Mouse (Mus musculus) urinary bladder, postnatal 10 days (tissue): ENCODE results near the gene H2al1g.
"Not testable (repeated sequence)": the region's sequence is repeated elsewhere in the genome, so short reads cannot be mapped to it uniquely, and the experiment has no call there.

Experiments
- DNase-seq: peaks from one replicate; pipeline ENCODE4 v3.0.0; 2022; ENCODE audit warnings: low spot score

Gene H2al1g

GRCm38 (mm10) chrX:11317956-11318355, at the start of gene H2al1g:
TSS of gene H2al1g (plus strand) at chrX:11318256.
- DNase-seq: not testable (repeated sequence)

- no peak for DNase-seq
Observed at GRCm38 (mm10) chrX:11269074-11269473, 49.0 kb upstream of the H2al1g start.

- DNase-seq: no peak
Observed at GRCm38 (mm10) chrX:11273190-11273589, 44.9 kb upstream of the H2al1g start.

- DNase-seq: no peak
Observed at GRCm38 (mm10) chrX:11277083-11277482, 41.0 kb upstream of the H2al1g start.

GRCm38 (mm10) chrX:11280741-11281140, 37.3 kb upstream of the H2al1g start:
- DNase-seq: no peak

GRCm38 (mm10) chrX:11288306-11288882, 29.7 kb upstream of the H2al1g start:
- no peak for DNase-seq

GRCm38 (mm10) chrX:11289244-11289643, 28.8 kb upstream of the H2al1g start:
- DNase-seq: no peak

GRCm38 (mm10) chrX:11298957-11299356, 19.1 kb upstream of the H2al1g start, which contains the start of gene H2al1a:
TSS of gene H2al1a (plus strand) at chrX:11299257.
- not testable (repeated sequence) for DNase-seq

GRCm38 (mm10) chrX:11302132-11302531, 15.9 kb upstream of the H2al1g start, which contains the start of gene H2al1b:
TSS of gene H2al1b (plus strand) at chrX:11302432.
- DNase-seq: not testable (repeated sequence)

GRCm38 (mm10) chrX:11305355-11305754, 12.7 kb upstream of the H2al1g start, which contains the start of gene H2al1c:
TSS of gene H2al1c (plus strand) at chrX:11305655.
- DNase-seq: not testable (repeated sequence)

- not testable (repeated sequence) for DNase-seq
Observed at GRCm38 (mm10) chrX:11308524-11308923, 9.5 kb upstream of the H2al1g start, which contains the start of gene H2al1d. TSS of gene H2al1d (plus strand) at chrX:11308824.

GRCm38 (mm10) chrX:11311634-11312033, 6.4 kb upstream of the H2al1g start, which contains the start of gene H2al1e:
TSS of gene H2al1e (plus strand) at chrX:11311934.
- DNase-seq: not testable (repeated sequence)

- not testable (repeated sequence) for DNase-seq
Observed at GRCm38 (mm10) chrX:11314858-11315257, 3.2 kb upstream of the H2al1g start, which contains the start of gene H2al1f. TSS of gene H2al1f (plus strand) at chrX:11315158.

- not testable (repeated sequence) for DNase-seq
Observed at GRCm38 (mm10) chrX:11321192-11321591, 3.1 kb downstream of the H2al1g start, which contains the start of gene H2al1h. TSS of gene H2al1h (plus strand) at chrX:11321492.

- DNase-seq: not testable (repeated sequence)
Observed at GRCm38 (mm10) chrX:11324359-11324758, 6.3 kb downstream of the H2al1g start, which contains the start of gene H2al1i. TSS of gene H2al1i (plus strand) at chrX:11324659.

- not testable (repeated sequence) for DNase-seq
Observed at GRCm38 (mm10) chrX:11327522-11327921, 9.5 kb downstream of the H2al1g start, which contains the start of gene H2al1j. TSS of gene H2al1j (plus strand) at chrX:11327822.

GRCm38 (mm10) chrX:11345762-11346161, 27.7 kb downstream of the H2al1g start:
- no peak for DNase-seq

GRCm38 (mm10) chrX:11346756-11347155, 28.7 kb downstream of the H2al1g start:
- DNase-seq: no peak

GRCm38 (mm10) chrX:11360823-11361222, 42.8 kb downstream of the H2al1g start:
- DNase-seq: no peak

- DNase-seq: no peak
Observed at GRCm38 (mm10) chrX:11361261-11361660, 43.2 kb downstream of the H2al1g start.

- no peak for DNase-seq
Observed at GRCm38 (mm10) chrX:11363890-11364289, 45.8 kb downstream of the H2al1g start.

GRCm38 (mm10) chrX:11365151-11365550, 47.1 kb downstream of the H2al1g start:
- DNase-seq: no peak
